Mouse (Mus musculus) cortical plate, adult 2 months (tissue): ENCODE data around the gene Cdc42se2. TPM values are rescaled to one million over a fixed set of nuclear protein-coding genes. Genes with fewer than 3 reads are reported as not detected.

Source experiments
- H3K27ac ChIP-seq: fragments of 200-500 bp; 2 replicates; pipeline ENCODE4 v1.5.1; 2012; ENCODE audit warnings: low read length, control low read depth, inconsistent platforms; ENCODE audit not compliant: insufficient read depth
- H3K4me1 ChIP-seq: fragments of 200-500 bp; 2 replicates; pipeline ENCODE4 v1.6.1; 2011; ENCODE audit warnings: low read length; ENCODE audit not compliant: control insufficient read depth, insufficient read depth
- H3K4me3 ChIP-seq: fragments of 200-500 bp; 2 replicates; pipeline ENCODE4 v1.5.1; 2011; ENCODE audit warnings: mild to moderate bottlenecking, low read length, control low read depth; ENCODE audit not compliant: insufficient read depth
- CTCF ChIP-seq: fragments of 200-500 bp; IDR thresholded peaks from 2 replicates; pipeline ENCODE4 v1.5.1; 2011; ENCODE audit warnings: mild to moderate bottlenecking, control low read depth, low read length; ENCODE audit not compliant: insufficient read depth; ENCODE audit errors: extremely low read depth
- POLR2A ChIP-seq: fragments of 200-500 bp; IDR thresholded peaks from 2 replicates; pipeline ENCODE4 v1.6.1; 2011; ENCODE audit warnings: mild to moderate bottlenecking, low read length, control low read depth; ENCODE audit not compliant: insufficient read depth; ENCODE audit errors: extremely low read depth
- polyA plus RNA-seq: library from polyadenylated mRNA; depleted of rRNA; stranded (reverse); fragments of >200 nt; gene quantifications from 2 replicates; pipeline ENCODE4 v1.2.3, GENCODE M21; 2012

The Cdc42se2 gene
- polyA plus RNA-seq, 1 experiment = 137 TPM

DNA sequence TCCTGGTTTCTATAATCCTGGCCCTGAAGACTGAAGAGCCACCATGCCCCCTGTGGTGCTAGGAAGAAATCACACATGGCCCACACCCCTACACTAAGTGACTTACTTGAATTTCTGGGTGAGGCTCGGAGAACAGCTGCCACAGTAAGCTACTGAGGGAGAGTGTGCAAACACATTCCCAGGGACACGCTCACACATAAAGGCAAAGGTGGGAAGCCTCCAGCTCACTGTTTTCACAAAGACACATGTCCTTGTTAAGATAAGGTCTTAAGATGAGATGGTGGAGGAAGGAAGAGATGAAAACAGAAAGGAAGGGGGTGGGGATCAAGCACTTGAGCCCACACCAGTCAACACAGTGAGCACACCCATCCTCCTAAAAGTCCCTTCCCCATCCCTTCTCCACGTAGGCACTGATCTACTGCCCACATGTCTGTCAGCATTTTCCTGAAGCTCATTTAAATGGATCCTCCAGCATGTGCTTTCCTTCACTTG lies 60.9 kb downstream of the Cdc42se2 start:
- H3K4me1 ChIP-seq = peaks cover 22% of the 10 kb centered on the region
- TF ChIP-seq POLR2A = no peak
- TF ChIP-seq CTCF = 0 out of 2 replicates have a peak, but pooled peaks have one; percentile 12
- H3K27ac ChIP-seq = peak overlapping the region; percentile 17; the same call in 1 of the 2 replicates
- no peak overlapping the region for H3K4me3 ChIP-seq

DNA sequence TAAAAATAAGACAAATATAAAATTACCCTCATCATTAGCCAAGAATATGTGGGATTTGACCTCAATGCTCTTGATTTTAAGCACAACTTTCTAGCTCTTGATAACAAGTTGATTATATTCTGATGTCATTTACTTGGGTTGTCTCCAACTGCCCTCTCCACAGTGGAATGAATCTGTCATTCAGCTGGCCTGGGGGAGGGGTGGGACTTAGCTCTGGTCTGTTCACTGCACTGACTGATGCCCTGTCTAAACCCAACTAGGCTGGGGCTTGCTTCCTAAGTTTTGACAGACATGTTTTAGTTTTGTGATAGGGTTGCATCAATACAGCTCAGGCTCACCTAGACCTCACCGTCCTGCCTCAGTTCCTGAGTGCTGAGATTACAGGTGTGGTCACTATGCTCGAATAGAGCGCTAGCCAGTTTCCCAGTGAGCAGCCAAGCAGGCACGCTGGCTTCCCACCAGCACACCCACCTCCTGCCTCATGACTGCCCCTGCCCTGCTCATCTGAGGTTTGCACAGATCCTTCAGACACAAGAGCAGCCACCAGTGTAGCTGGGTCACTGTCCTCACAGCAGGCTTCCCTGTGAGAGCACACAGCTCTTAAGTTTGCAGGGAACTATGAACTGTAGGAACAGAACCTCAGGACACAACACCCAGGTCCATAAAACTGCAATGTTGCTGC lies 63.0 kb downstream of the Cdc42se2 start:
- no peak for TF ChIP-seq POLR2A
- no peak for TF ChIP-seq CTCF
- Histone ChIP-seq H3K4me1 (peaks cover 20% of the 10 kb centered on the region), H3K27ac (peak overlapping the region; percentile 81), H3K4me3 (no peak overlapping the region)

DNA sequence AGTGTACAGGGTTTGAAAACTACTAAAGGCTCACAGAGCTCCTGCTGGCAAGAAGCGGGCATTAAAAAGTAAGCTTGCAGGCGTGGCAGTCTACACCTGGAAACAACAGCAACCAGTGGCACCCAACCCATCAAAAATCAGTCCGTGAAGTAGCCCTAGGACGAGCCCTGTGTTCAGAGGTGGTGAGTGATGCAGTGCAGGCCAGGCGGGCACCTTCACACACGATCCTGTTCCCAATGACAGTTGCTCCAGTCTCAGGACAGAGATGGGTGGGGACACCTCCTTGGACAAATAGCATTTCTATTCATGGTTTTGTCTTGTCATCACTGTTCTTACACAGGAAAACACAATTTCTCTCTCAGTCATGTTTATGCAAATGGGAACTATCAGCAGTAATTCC lies 65.4 kb downstream of the Cdc42se2 start:
- no peak overlapping the region for H3K4me3 ChIP-seq

DNA sequence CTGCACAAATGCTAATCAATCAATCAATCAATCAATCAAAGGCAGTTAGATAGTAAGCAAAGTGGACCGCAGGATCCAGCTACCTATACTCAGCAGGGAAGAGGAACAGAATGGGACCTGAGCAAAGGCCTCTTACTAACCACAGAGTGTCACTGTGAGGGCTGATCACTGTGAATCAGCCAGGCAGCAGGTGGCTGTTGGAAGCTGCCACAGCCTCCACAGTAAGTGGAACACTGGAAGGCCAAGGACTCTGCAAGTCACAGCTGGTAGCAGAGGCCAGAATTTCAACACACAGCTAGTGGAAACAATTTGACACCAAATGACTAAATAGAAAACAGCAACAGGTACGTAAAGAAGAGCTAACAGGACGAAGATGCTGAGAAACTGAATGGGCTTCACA lies 68.9 kb downstream of the Cdc42se2 start:
- Histone ChIP-seq H3K4me3 (no peak overlapping the region), H3K27ac (no peak overlapping the region), H3K4me1 (no peaks in the 10 kb centered on the region)
- TF ChIP-seq POLR2A (no peak), CTCF (no peak)

More for the DNA sequence above, 65.4 kb downstream of the Cdc42se2 start:
- Histone ChIP-seq H3K27ac (no peak overlapping the region), H3K4me1 (peaks cover 13% of the 10 kb centered on the region)
- TF ChIP-seq POLR2A = no peak
- TF ChIP-seq CTCF = no peak

DNA sequence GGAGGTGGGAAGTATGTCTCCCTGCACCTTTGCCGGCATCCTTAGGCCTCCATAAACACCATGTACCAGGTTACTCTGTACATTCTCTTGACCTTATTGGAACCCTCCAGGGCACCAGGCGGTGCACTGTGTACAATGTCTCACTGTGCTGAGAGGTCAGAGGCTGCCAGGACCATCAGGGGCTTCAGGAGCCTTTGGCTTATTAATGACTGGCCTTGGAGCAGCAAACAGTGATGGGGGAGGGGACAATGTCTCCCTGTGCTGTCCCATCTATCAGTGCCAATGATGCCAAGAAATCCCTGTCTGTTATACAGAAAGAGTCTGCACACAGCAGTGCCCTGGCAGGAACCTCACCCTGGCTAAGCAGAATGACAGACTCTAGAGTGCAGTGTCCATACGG lies 69.6 kb downstream of the Cdc42se2 start:
- H3K27ac ChIP-seq = no peak overlapping the region
- H3K4me1 ChIP-seq = no peaks in the 10 kb centered on the region
- no peak overlapping the region for H3K4me3 ChIP-seq
- TF ChIP-seq CTCF (no peak), POLR2A (no peak)

DNA sequence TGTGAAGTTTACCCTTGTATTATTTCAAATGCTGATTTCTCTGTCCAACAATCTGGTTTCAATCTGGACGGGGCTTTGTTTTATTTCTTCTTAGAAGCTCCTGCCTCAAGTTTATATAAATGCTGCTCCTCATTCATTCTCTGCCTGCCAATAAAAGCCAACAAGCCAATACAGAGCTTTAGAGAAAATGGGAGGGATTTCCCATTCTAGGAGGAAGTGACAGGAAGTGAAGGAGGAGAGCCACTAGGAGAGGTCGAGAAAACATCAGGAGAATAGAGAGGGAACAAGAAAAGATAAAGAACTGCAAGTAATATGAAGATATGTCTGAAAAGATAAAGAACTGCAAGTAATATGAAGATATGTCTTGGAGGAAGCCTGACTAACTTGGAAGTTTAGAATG lies 74.6 kb downstream of the Cdc42se2 start:
- H3K4me1 ChIP-seq = no peaks in the 10 kb centered on the region; the same call in 1 of the 2 replicates
- no peak overlapping the region for H3K27ac ChIP-seq
- H3K4me3 ChIP-seq = no peak overlapping the region
- TF ChIP-seq POLR2A = no peak
- no peak for TF ChIP-seq CTCF

DNA sequence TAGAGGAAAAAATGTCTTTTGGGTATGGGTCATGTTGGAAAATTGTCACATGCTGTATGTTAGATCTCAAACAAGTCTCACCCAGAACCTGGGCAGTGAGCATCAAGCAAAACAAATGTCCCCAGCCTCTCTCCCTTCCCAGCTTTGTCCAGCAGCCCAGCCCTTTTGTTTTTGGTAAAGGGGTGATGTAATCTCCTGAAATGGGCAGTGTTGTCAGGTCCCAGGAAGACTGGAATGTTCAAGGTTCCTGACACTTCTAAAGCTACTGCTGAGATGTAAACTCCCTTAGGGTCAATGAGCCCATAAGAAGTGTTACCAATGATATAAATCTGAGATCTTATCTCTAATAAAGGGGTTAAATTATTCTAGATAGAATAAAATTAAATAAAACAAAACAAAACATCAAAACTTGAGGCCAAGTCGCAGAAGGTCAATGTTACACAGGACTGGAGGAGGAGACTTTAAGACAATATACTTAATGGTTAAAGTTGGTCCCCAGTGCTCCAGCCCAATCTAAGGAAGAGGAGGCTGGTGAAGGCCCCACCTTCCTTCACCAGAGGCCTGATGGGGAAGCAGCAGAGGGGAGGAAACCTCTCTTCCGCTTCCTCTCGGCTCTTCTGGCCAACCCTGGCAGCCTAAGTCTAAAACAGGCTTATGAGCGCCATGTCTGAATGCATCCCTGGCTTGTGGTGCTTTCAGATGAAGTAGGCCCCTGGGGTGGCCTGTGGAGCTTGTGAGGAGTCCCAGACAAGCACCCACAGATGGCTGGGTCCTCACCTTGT lies 76.8 kb downstream of the Cdc42se2 start:
- no peak for TF ChIP-seq POLR2A
- Histone ChIP-seq H3K27ac (no peak overlapping the region), H3K4me3 (no peak overlapping the region), H3K4me1 (no peaks in the 10 kb centered on the region; the same call in 1 of the 2 replicates)

DNA sequence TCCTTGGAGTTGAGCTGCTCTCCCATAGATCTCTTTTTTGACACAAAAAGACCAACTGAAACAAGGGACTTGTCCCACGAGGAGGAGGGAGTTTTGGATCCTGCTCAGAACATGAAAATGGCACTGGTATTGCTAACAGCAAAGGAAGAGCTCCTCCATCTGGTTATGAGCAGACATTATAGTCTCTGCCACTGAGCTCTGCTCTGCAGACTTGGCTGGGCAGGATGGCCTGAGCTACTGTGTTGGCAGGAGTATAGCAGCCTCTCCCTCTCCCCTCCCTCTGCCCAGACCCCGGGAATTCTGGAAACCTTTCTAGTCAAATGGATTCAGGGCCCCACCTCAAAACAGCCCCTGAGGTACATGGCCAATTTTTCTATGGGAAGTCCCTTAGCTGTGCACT lies 77.8 kb downstream of the Cdc42se2 start:
- H3K27ac ChIP-seq = no peak overlapping the region
- TF ChIP-seq CTCF = 0 out of 2 replicates have a peak, but pooled peaks have one; percentile 21
- TF ChIP-seq POLR2A = no peak
- H3K4me3 ChIP-seq = no peak overlapping the region
- peaks cover under 1% of the 10 kb centered on the region; the same call in 1 of the 2 replicates for H3K4me1 ChIP-seq

DNA sequence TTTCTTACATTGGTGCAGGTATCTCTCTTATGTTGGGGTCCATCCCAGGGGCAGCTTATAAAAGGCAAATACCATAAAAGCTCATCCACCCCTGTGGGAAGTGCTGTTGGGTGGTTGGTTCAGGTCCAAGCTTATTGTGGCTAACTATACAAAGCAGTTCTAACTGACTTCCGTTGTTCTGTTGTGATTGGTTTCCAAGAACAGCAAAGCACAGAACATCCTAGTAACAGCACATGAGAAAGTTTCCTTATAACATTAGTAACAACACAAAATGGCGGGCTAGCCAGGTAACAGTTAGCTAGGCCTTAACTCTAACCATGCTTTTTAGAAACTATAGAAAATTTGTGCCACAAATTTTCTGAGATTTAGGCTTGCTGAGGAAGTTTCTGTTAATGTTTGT lies 79.3 kb downstream of the Cdc42se2 start:
- no peak for TF ChIP-seq CTCF
- TF ChIP-seq POLR2A = no peak
- Histone ChIP-seq H3K4me3 (no peak overlapping the region), H3K4me1 (peaks cover 2% of the 10 kb centered on the region; the same call in 1 of the 2 replicates), H3K27ac (no peak overlapping the region)
